Mouse (Mus musculus) liver, postnatal 0 days (tissue): ENCODE measurements around the gene Myct1. TPM values are rescaled to one million over a fixed set of nuclear protein-coding genes. Genes with fewer than 3 reads are reported as not detected.

ENCODE experiments used
- ATAC-seq: fragments of 200-750 bp; cut with Nextera tagmentation; 2 replicates; pipeline ENCODE4 v1.8.0; 2017; ENCODE audit warnings: mild to moderate bottlenecking, moderate library complexity
- DNase-seq: peaks from one replicate; pipeline ENCODE4 v3.0.0-alpha.2; 2016
- H3K27ac ChIP-seq: fragments of 300-500 bp; sonication (generic); 2 replicates; pipeline ENCODE4 v1.5.1; 2014; ENCODE audit warnings: antibody characterized with exemption, moderate library complexity, mild to moderate bottlenecking, low read depth
- H3K27me3 ChIP-seq: fragments of 300-500 bp; sonication (generic); 2 replicates; pipeline ENCODE4 v1.6.1; 2014; ENCODE audit warnings: low read length, control low read depth, mixed read lengths; ENCODE audit not compliant: insufficient read depth
- H3K36me3 ChIP-seq: fragments of 300-500 bp; sonication (generic); replicated peaks from 2 replicates; pipeline ENCODE4 v1.6.1; 2014; ENCODE audit warnings: mild to moderate bottlenecking, control low read depth, low read length, moderate library complexity, mixed read lengths; ENCODE audit not compliant: insufficient read depth
- H3K4me1 ChIP-seq: fragments of 300-500 bp; sonication (generic); 2 replicates; pipeline ENCODE4 v1.6.1; 2014; ENCODE audit warnings: antibody characterized with exemption, mild to moderate bottlenecking, control low read depth; ENCODE audit not compliant: insufficient read depth
- H3K4me2 ChIP-seq: fragments of 300-500 bp; sonication (generic); 2 replicates; pipeline ENCODE4 v1.6.1; 2014; ENCODE audit warnings: low read depth, mild to moderate bottlenecking, low read length, moderate library complexity, mixed read lengths
- H3K4me3 ChIP-seq: fragments of 300-500 bp; sonication (generic); 2 replicates; pipeline ENCODE4 v1.5.1; 2014; ENCODE audit warnings: low read depth, low read length
- H3K9ac ChIP-seq: fragments of 300-500 bp; sonication (generic); replicated peaks from 2 replicates; pipeline ENCODE4 v1.6.1; 2014; ENCODE audit warnings: mild to moderate bottlenecking, moderate library complexity
- H3K9me3 ChIP-seq: fragments of 300-500 bp; sonication (generic); 2 replicates; pipeline ENCODE4 v1.6.1; 2016; ENCODE audit warnings: mild to moderate bottlenecking, control low read depth, low read length, mixed read lengths
- CTCF ChIP-seq: sonication (generic); IDR thresholded peaks from 2 replicates; pipeline ENCODE4 v1.5.1; 2016; ENCODE audit warnings: antibody characterized with exemption, low read depth
- EP300 ChIP-seq: IDR thresholded peaks from 2 replicates; pipeline ENCODE4 v1.6.1; 2016; ENCODE audit warnings: antibody characterized with exemption, low read depth, mild to moderate bottlenecking
- WGBS: fragments of 180-500 bp; shearing (Covaris S2); extraction: QIAGEN DNeasy Blood & Tissue Kit; methylation state at CpG from one replicate; pipeline ENCODE4 v1.1.7; 2014; ENCODE audit not compliant: insufficient replicate concordance; 5-methylcytosine and 5-hydroxymethylcytosine counted together
- polyA plus RNA-seq: library from polyadenylated mRNA; unstranded; fragments of >200 nt; fragmentation: Nextera tagmentation; extraction: Ambion mirVana; gene quantifications from 2 replicates; pipeline ENCODE4 v1.2.1, GENCODE M21; 2015

Gene Myct1
- polyA plus RNA-seq, 1 experiment from 2014 or later = 3.3 TPM

- Histone ChIP-seq H3K9me3 (no peaks in the 10 kb centered on the region), H3K4me2 (no peak overlapping the region), H3K9ac (no peak overlapping the region), H3K27ac (no peak overlapping the region), H3K4me1 (no peaks in the 10 kb centered on the region), H3K27me3 (no peaks in the 10 kb centered on the region), H3K4me3 (no peak overlapping the region), H3K36me3 (no peaks in the 10 kb centered on the region)
- DNase-seq = no peak
- ATAC-seq = no peak
- 68% methylated on average over 5 of the region's 5 CpGs for WGBS
- no peak for TF ChIP-seq CTCF
- TF ChIP-seq EP300 = no peak
These were observed 22.2 kb upstream of the Myct1 start for GRCm38 (mm10) chr10:5571332-5571731.

GRCm38 (mm10) chr10:5573328-5573727 lies 20.2 kb upstream of the Myct1 start:
- H3K9me3 ChIP-seq = no peaks in the 10 kb centered on the region
- no peak overlapping the region for H3K4me2 ChIP-seq
- H3K27me3 ChIP-seq = no peaks in the 10 kb centered on the region
- no peaks in the 10 kb centered on the region for H3K4me1 ChIP-seq
- H3K4me3 ChIP-seq = no peak overlapping the region
- no peak for ATAC-seq
- no peaks in the 10 kb centered on the region for H3K36me3 ChIP-seq
- no peak overlapping the region for H3K9ac ChIP-seq
- H3K27ac ChIP-seq = no peak overlapping the region
- peak; percentile 36; the same call in 1 of the 2 replicates for TF ChIP-seq CTCF
- TF ChIP-seq EP300 = no peak
- 67% methylated on average over 2 of the region's 2 CpGs for WGBS
- DNase-seq = no peak

GRCm38 (mm10) chr10:5591061-5591460 lies 2.5 kb upstream of the Myct1 start:
- H3K4me1 ChIP-seq = no peaks in the 10 kb centered on the region
- ATAC-seq = no peak
- no peak for DNase-seq
- H3K4me2 ChIP-seq = no peak overlapping the region
- H3K9ac ChIP-seq = no peak overlapping the region
- H3K4me3 ChIP-seq = no peak overlapping the region
- TF ChIP-seq EP300 (no peak), CTCF (no peak)
- H3K27me3 ChIP-seq = no peaks in the 10 kb centered on the region
- 66% methylated on average over 2 of the region's 2 CpGs for WGBS
- H3K27ac ChIP-seq = peak overlapping the region; percentile 51
- no peaks in the 10 kb centered on the region for H3K9me3 ChIP-seq
- no peaks in the 10 kb centered on the region for H3K36me3 ChIP-seq

- TF ChIP-seq EP300 = 0 out of 2 replicates have a peak, but pooled peaks have one; percentile 14
- no peak for TF ChIP-seq CTCF
- 51% methylated on average over 4 of the region's 4 CpGs for WGBS
- Histone ChIP-seq H3K4me2 (no peak overlapping the region), H3K27ac (peak overlapping the region; percentile 51; the same call in 1 of the 2 replicates), H3K4me1 (no peaks in the 10 kb centered on the region), H3K9ac (no peak overlapping the region), H3K4me3 (no peak overlapping the region), H3K27me3 (no peaks in the 10 kb centered on the region), H3K9me3 (no peaks in the 10 kb centered on the region), H3K36me3 (no peaks in the 10 kb centered on the region)
- ATAC-seq (peak; percentile 17; the same call in 1 of the 2 replicates), DNase-seq (no peak)
These were observed 1.6 kb upstream of the Myct1 start for GRCm38 (mm10) chr10:5591996-5592395.

DNA sequence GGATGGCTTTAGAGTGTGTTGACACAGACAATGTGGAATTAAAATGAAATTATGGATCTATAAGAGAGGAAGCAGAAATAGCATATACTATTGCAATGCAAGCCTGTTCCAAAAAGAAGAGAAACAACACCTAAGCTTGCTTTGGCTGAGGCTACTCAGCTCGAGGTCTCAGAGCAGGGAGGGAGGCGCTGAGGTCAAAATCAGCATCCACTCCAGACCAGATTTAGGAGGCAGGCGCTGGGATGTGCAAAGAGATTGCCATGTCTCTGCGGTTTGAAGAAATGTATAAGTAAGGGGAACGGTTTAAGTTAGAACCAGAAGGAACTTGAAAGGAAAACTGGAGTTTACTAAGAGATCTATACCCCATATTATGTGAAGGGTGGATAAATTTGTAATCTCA lies 882 bp downstream of the Myct1 start:
- no peak overlapping the region for H3K9ac ChIP-seq
- H3K27me3 ChIP-seq = no peaks in the 10 kb centered on the region
- H3K9me3 ChIP-seq = no peaks in the 10 kb centered on the region
- 37% methylated on average over 5 of the region's 5 CpGs for WGBS
- TF ChIP-seq CTCF (no peak), EP300 (no peak)
- no peak for DNase-seq
- no peaks in the 10 kb centered on the region for H3K36me3 ChIP-seq
- H3K27ac ChIP-seq = no peak overlapping the region
- peak overlapping the region; percentile 18 for H3K4me3 ChIP-seq
- no peak for ATAC-seq
- no peaks in the 10 kb centered on the region for H3K4me1 ChIP-seq
- no peak overlapping the region for H3K4me2 ChIP-seq

- whole genome bisulfite sequencing = 32% methylated on average over 6 of the region's 6 CpGs
- Histone ChIP-seq H3K4me1 (no peaks in the 10 kb centered on the region), H3K27me3 (no peaks in the 10 kb centered on the region), H3K27ac (no peak overlapping the region), H3K9me3 (no peaks in the 10 kb centered on the region), H3K9ac (no peak overlapping the region), H3K4me2 (0 out of 2 replicates have a peak overlapping the region, but pooled peaks have one; percentile 13), H3K4me3 (no peak overlapping the region), H3K36me3 (no peaks in the 10 kb centered on the region)
- DNase-seq (no peak), ATAC-seq (no peak)
- TF ChIP-seq CTCF (no peak), EP300 (no peak)
These were observed 3.0 kb downstream of the Myct1 start for GRCm38 (mm10) chr10:5596559-5596958.

DNA sequence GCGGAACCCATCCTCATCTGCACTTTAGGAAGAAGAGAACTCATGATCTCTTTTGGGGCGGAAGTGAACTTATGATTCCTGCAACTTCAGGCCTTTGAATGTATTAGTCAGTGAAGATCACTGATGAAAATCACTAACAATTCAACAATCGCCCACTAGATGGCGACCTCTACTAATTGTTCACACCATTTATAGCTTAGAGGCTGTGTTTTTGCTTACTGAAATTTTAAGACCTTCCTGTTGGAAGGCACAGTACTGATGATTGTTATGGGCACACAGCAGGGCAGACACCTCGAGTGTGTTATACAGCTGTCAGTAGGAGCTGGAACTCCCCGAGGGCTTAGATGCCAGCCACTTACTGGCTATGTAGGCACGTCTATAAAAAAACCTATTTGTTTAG lies 6.5 kb downstream of the Myct1 start:
- no peaks in the 10 kb centered on the region for H3K9me3 ChIP-seq
- DNase-seq (peak; percentile 54), ATAC-seq (no peak)
- H3K27me3 ChIP-seq = no peaks in the 10 kb centered on the region
- H3K27ac ChIP-seq = no peak overlapping the region
- no peaks in the 10 kb centered on the region for H3K4me1 ChIP-seq
- no peak overlapping the region for H3K9ac ChIP-seq
- H3K4me3 ChIP-seq = no peak overlapping the region
- H3K36me3 ChIP-seq = no peaks in the 10 kb centered on the region
- TF ChIP-seq EP300 = no peak
- peak; percentile 83 for TF ChIP-seq CTCF
- no peak overlapping the region for H3K4me2 ChIP-seq
- 20% methylated on average over 7 of the region's 7 CpGs for WGBS
